Mouse (Mus musculus): ENCODE results near the gene Tmem189. TPM values are rescaled to one million over a fixed set of nuclear protein-coding genes. Genes with fewer than 3 reads are reported as not detected.

Tmem189 gene
- total and polyA plus RNA-seq, 3 experiments: 21.7 to 46.5 TPM; not detected in 1

DNA sequence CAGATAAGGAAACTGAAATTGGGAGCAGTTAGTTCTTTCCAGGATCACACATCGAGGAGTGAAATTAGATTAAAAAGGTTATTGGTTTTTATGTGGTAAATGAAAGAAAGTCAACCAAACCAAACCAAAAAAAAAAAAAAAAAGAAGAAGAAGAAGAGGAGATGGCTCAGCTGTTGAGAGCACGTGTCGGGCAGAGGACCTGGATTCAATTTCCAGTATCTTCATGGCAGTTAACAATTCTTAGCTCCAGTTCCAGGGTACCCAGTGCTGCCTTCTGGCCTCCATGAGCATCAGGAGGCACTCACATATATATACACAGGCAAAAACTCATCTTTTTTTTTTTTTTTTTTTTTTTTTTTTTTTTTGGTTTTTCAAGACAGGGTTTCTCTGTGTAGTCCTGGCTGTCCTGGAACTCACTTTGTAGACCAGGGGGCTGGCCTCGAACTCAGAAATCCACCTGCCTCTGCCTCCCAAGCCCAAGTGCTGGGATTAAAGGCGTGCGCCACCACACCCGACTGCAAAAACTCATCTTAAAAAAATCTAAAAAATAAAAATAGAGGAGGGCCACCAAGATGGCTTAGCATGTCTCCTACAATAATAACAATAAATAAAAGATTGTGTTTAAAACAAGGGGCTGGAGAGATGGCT lies 54.6 kb downstream of the Tmem189 start (continued):
- TF ChIP-seq MXI1 (IDR thresholded peaks at IDR 0.05; ENCODE audit: low read depth, low read length) (peak; percentile 72), TAL1 (IDR thresholded peaks at IDR 0.05; ENCODE audit: low read length) (no peak), POLR2AphosphoS2 (IDR thresholded peaks at IDR 0.05; ENCODE audit: low read length) (no peak), GATA1 (IDR thresholded peaks at IDR 0.05; ENCODE audit: low read depth, low read length) (no peak), BHLHE40 (IDR thresholded peaks at IDR 0.05; ENCODE audit: borderline replicate concordance, low read depth, low read length) (peak; percentile 83)

GRCm38 (mm10) chr2:167634338-167634770 lies 55.3 kb downstream of the Tmem189 start:
- Histone ChIP-seq H3K4me3 (ENCODE audit: control insufficient read depth in 1 of 2, insufficient read depth in 1 of 2, low read depth in 2 of 2, low read length in 2 of 2) (peak overlapping the region; percentile 52 to 60), H3K27me3 (ENCODE audit: control insufficient read depth in 1 of 2, insufficient read depth in 2 of 2, low read length in 2 of 2) (no peaks in the 10 kb centered on the region), H3K4me1 (ENCODE audit: control insufficient read depth in 1 of 2, insufficient read depth in 2 of 2, low read length in 2 of 2) (peaks cover 3 to 32% of the 10 kb centered on the region in 2 experiments; a peak in 3 of 4 replicates), H3K9ac (ENCODE audit: control insufficient read depth, low read depth, low read length, poor library complexity, severe bottlenecking) (peak overlapping the region; percentile 78), H3K36me3 (ENCODE audit: control insufficient read depth in 1 of 2, insufficient read depth in 2 of 2, low read length in 2 of 2) (peaks cover 0 to 32% of the 10 kb centered on the region in 2 experiments; a peak in 2 of 4 replicates), H3K9me3 (replicated peaks; ENCODE audit: insufficient read depth, low read length) (no peaks in the 10 kb centered on the region), H3K79me2 (ENCODE audit: control insufficient read depth, insufficient read depth, low read length, poor library complexity) (peaks cover 34% of the 10 kb centered on the region), H3K27ac (ENCODE audit: control insufficient read depth, low read depth, low read length) (peak overlapping the region; percentile 93)
- DNase-seq (ENCODE audit: low read depth, low spot score): peak; percentile 100
- no peak for TF ChIP-seq RCOR1 (IDR thresholded peaks at IDR 0.05; ENCODE audit: low read depth, low read length)
- TF ChIP-seq KAT2A (conservative IDR thresholded peaks at IDR 0.05; ENCODE audit: low read depth, low read length): peak; percentile 99
- no peak for TF ChIP-seq BHLHE40 (IDR thresholded peaks at IDR 0.05; ENCODE audit: borderline replicate concordance, low read depth, low read length)
- peak; percentile 90 for TF ChIP-seq NELFE (IDR thresholded peaks at IDR 0.05; ENCODE audit: low read depth, low read length)
- no peak for TF ChIP-seq RAD21 (IDR thresholded peaks at IDR 0.05; ENCODE audit: low read depth, low read length)
- TF ChIP-seq MAZ (IDR thresholded peaks at IDR 0.05; ENCODE audit: low read depth, low read length): peak; percentile 100
- TF ChIP-seq ETS1 (IDR thresholded peaks at IDR 0.05; ENCODE audit: low read depth, low read length): peak; percentile 96
- TF ChIP-seq GATA1 (IDR thresholded peaks at IDR 0.05; ENCODE audit: low read depth, low read length): peak; percentile 82
- peak; percentile 90 for TF ChIP-seq ZMIZ1 (IDR thresholded peaks at IDR 0.05; ENCODE audit: low read depth, low read length)
- TF ChIP-seq TAL1 (IDR thresholded peaks at IDR 0.05; ENCODE audit: low read length): no peak
- no peak; the same call in 1 of the 2 replicates for TF ChIP-seq MYC (IDR thresholded peaks at IDR 0.05; ENCODE audit: low read depth, low read length)
- peak; percentile 100 for TF ChIP-seq HCFC1 (IDR thresholded peaks at IDR 0.05; ENCODE audit: low read depth, low read length)
- TF ChIP-seq USF1 (IDR thresholded peaks at IDR 0.05; ENCODE audit: low read depth, low read length): peak; percentile 69; the same call in 1 of the 2 replicates
- TF ChIP-seq GABPA (IDR thresholded peaks at IDR 0.05; ENCODE audit: low read depth, low read length): no peak
- peak; percentile 92 for TF ChIP-seq ELF1 (IDR thresholded peaks at IDR 0.05; ENCODE audit: low read depth, low read length)
- peak in 1 of 2 experiments; percentile 93; a peak in 2 of 4 replicates for TF ChIP-seq POLR2A (IDR thresholded peaks at IDR 0.05; ENCODE audit: control insufficient read depth in 1 of 2, insufficient read depth in 1 of 2, low read depth in 1 of 2, low read length in 2 of 2, poor library complexity in 1 of 2)
- TF ChIP-seq NRF1 (IDR thresholded peaks at IDR 0.05; ENCODE audit: insufficient read depth, low read depth, low read length, poor library complexity, severe bottlenecking): peak; percentile 71
- no peak for TF ChIP-seq ZKSCAN1 (IDR thresholded peaks at IDR 0.05; ENCODE audit: low read depth, low read length)
- peak; percentile 67 for TF ChIP-seq TCF12 (IDR thresholded peaks at IDR 0.05; ENCODE audit: low read depth, low read length)
- no peak for TF ChIP-seq USF2 (IDR thresholded peaks at IDR 0.05; ENCODE audit: borderline replicate concordance in 1 of 2, insufficient read depth in 1 of 2, low read depth in 1 of 2, low read length in 2 of 2)
- TF ChIP-seq E2F4 (IDR thresholded peaks at IDR 0.05; ENCODE audit: borderline replicate concordance, low read depth, low read length): no peak
- TF ChIP-seq MAFK (IDR thresholded peaks at IDR 0.05; ENCODE audit: borderline replicate concordance, low read depth, low read length): no peak
- TF ChIP-seq CHD2 (IDR thresholded peaks at IDR 0.05; ENCODE audit: low read length): peak; percentile 98
- no peak for TF ChIP-seq ZC3H11A (IDR thresholded peaks at IDR 0.05; ENCODE audit: low read depth, low read length)
- no peak for TF ChIP-seq CTCF (IDR thresholded peaks at IDR 0.05 in 2 of 3, conservative IDR thresholded peaks at IDR 0.05 in 1 of 3; ENCODE audit: control insufficient read depth in 1 of 3, insufficient read depth in 1 of 3, low read depth in 2 of 3, low read length in 3 of 3, poor library complexity in 1 of 3, severe bottlenecking in 1 of 3)
- TF ChIP-seq POLR2AphosphoS2 (IDR thresholded peaks at IDR 0.05; ENCODE audit: low read length): peak; percentile 90
- peak; percentile 91 for TF ChIP-seq MXI1 (IDR thresholded peaks at IDR 0.05; ENCODE audit: low read depth, low read length)
- peak; percentile 96 for TF ChIP-seq SIN3A (IDR thresholded peaks at IDR 0.05; ENCODE audit: low read length)
- peak in 1 of 2 experiments; percentile 13; a peak in 1 of 4 replicates for TF ChIP-seq EP300 (IDR thresholded peaks at IDR 0.05; ENCODE audit: low read depth in 1 of 2, low read length in 2 of 2)
- TF ChIP-seq TBP (IDR thresholded peaks at IDR 0.05; ENCODE audit: low read depth, low read length): peak; percentile 94
- no peak for TF ChIP-seq UBTF (IDR thresholded peaks at IDR 0.05; ENCODE audit: borderline replicate concordance, insufficient read depth, low read depth, low read length)
- no peak for TF ChIP-seq SMC3 (IDR thresholded peaks at IDR 0.05; ENCODE audit: low read depth, low read length)

All from MEL (cell line).